Mouse (Mus musculus) heart, embryonic 16.5 days (tissue): ENCODE measurements around the gene Klhl12. TPM values are rescaled to one million over a fixed set of nuclear protein-coding genes. Genes with fewer than 3 reads are reported as not detected.
A peak's percentile ranks its signal among the peaks of the same experiment; 100 is the strongest.
"Not testable (repeated sequence)": the region's sequence is repeated elsewhere in the genome, so short reads cannot be mapped to it uniquely, and the experiment has no call there.

Source experiments
- ATAC-seq: fragments of 200-750 bp; cut with Nextera tagmentation; replicated peaks from 2 replicates; pipeline ENCODE4 v1.8.0; 2017; ENCODE audit warnings: moderate number of reproducible peaks; ENCODE audit not compliant: insufficient read depth, low FRiP score; ENCODE audit errors: extremely low read depth
- H3K27ac ChIP-seq: fragments of 300-500 bp; sonication (generic); 2 replicates; pipeline ENCODE4 v1.5.1; 2014; ENCODE audit warnings: mild to moderate bottlenecking, low read length, control low read depth, moderate library complexity
- H3K27me3 ChIP-seq: fragments of 300-500 bp; sonication (generic); 2 replicates; pipeline ENCODE4 v1.6.1; 2014; ENCODE audit warnings: low read length, mixed read lengths; ENCODE audit not compliant: control insufficient read depth, insufficient read depth
- H3K36me3 ChIP-seq: fragments of 300-500 bp; sonication (generic); 2 replicates; pipeline ENCODE4 v1.6.1; 2014; ENCODE audit not compliant: control insufficient read depth, insufficient read depth
- H3K4me1 ChIP-seq: fragments of 300-500 bp; sonication (generic); 2 replicates; pipeline ENCODE4 v1.6.1; 2014; ENCODE audit warnings: low read length, mixed read lengths; ENCODE audit not compliant: control insufficient read depth, insufficient read depth
- H3K4me2 ChIP-seq: fragments of 300-500 bp; sonication (generic); 2 replicates; pipeline ENCODE4 v1.6.1; 2014; ENCODE audit warnings: low read depth, mild to moderate bottlenecking, control low read depth, low read length
- H3K4me3 ChIP-seq: fragments of 300-500 bp; sonication (generic); 2 replicates; pipeline ENCODE4 v1.5.1; 2014; ENCODE audit warnings: mild to moderate bottlenecking, control low read depth, low read length
- H3K9ac ChIP-seq: fragments of 300-500 bp; sonication (generic); 2 replicates; pipeline ENCODE4 v1.6.1; 2014; ENCODE audit warnings: low read length, control low read depth
- H3K9me3 ChIP-seq: fragments of 300-500 bp; sonication (generic); replicated peaks from 2 replicates; pipeline ENCODE4 v1.6.1; 2016; ENCODE audit warnings: low read length; ENCODE audit not compliant: control insufficient read depth
- WGBS: fragments of 180-500 bp; shearing (Covaris S2); extraction: QIAGEN DNeasy Blood & Tissue Kit; methylation state at CpG from one replicate; pipeline ENCODE4 v1.1.7; 2014; 5-methylcytosine and 5-hydroxymethylcytosine counted together
- polyA plus RNA-seq: library from polyadenylated mRNA; unstranded; fragments of >200 nt; fragmentation: Nextera tagmentation; extraction: Ambion mirVana; gene quantifications from 2 replicates; pipeline ENCODE4 v1.2.1, GENCODE M21; 2015

Klhl12 gene
- polyA plus RNA-seq, 1 experiment from 2014 or later = 21.1 TPM

- H3K4me1 ChIP-seq = peaks cover 47% of the 10 kb centered on the region
Observed at GRCm38 (mm10) chr1:134419176-134419575, 36.2 kb upstream of the Klhl12 start.

GRCm38 (mm10) chr1:134419751-134420458 is 35.4 kb upstream of the Klhl12 start:
- no peaks in the 10 kb centered on the region for H3K27me3 ChIP-seq
- no peak overlapping the region for H3K9ac ChIP-seq
- H3K4me2 ChIP-seq = no peak overlapping the region; the same call in 1 of the 2 replicates
- peaks cover 41% of the 10 kb centered on the region for H3K4me1 ChIP-seq
- no peak overlapping the region for H3K4me3 ChIP-seq
- no peak for ATAC-seq
- H3K27ac ChIP-seq = peak overlapping the region; percentile 67
- no peaks in the 10 kb centered on the region for H3K9me3 ChIP-seq
- H3K36me3 ChIP-seq = peaks cover 14% of the 10 kb centered on the region; the same call in 1 of the 2 replicates
- 32% methylated on average over 5 of the region's 5 CpGs for WGBS

More at GRCm38 (mm10) chr1:134419176-134419575, 36.2 kb upstream of the Klhl12 start:
- Histone ChIP-seq H3K4me3 (no peak overlapping the region), H3K27me3 (no peaks in the 10 kb centered on the region), H3K36me3 (peaks cover 7% of the 10 kb centered on the region; the same call in 1 of the 2 replicates), H3K4me2 (no peak overlapping the region), H3K9me3 (no peaks in the 10 kb centered on the region), H3K9ac (no peak overlapping the region), H3K27ac (peak overlapping the region; percentile 67)
- 48% methylated on average over 1 of the region's 1 CpGs for WGBS
- ATAC-seq = no peak

GRCm38 (mm10) chr1:134423911-134424310 is 31.4 kb upstream of the Klhl12 start:
- Histone ChIP-seq H3K9ac (no peak overlapping the region), H3K4me2 (no peak overlapping the region), H3K9me3 (no peaks in the 10 kb centered on the region), H3K36me3 (peaks cover 45% of the 10 kb centered on the region), H3K27me3 (no peaks in the 10 kb centered on the region), H3K4me1 (peaks cover 20% of the 10 kb centered on the region), H3K4me3 (no peak overlapping the region), H3K27ac (no peak overlapping the region)
- no peak for ATAC-seq
- 66% methylated on average over 10 of the region's 10 CpGs for WGBS

GRCm38 (mm10) chr1:134426289-134426688 is 29.0 kb upstream of the Klhl12 start:
- 22% methylated on average over 5 of the region's 5 CpGs for WGBS
- ATAC-seq = no peak
- Histone ChIP-seq H3K4me2 (no peak overlapping the region), H3K4me1 (0 out of 2 replicates have a peak, but pooled peaks cover 2% of the 10 kb centered on the region), H3K27me3 (no peaks in the 10 kb centered on the region), H3K27ac (no peak overlapping the region), H3K36me3 (peaks cover 59% of the 10 kb centered on the region), H3K9ac (no peak overlapping the region), H3K9me3 (no peaks in the 10 kb centered on the region), H3K4me3 (no peak overlapping the region)

GRCm38 (mm10) chr1:134433002-134433401 is 22.3 kb upstream of the Klhl12 start:
- no peaks in the 10 kb centered on the region for H3K9me3 ChIP-seq
- ATAC-seq = no peak
- no peak overlapping the region for H3K9ac ChIP-seq
- no peak overlapping the region for H3K27ac ChIP-seq
- H3K36me3 ChIP-seq = peaks cover 33% of the 10 kb centered on the region
- no peaks in the 10 kb centered on the region for H3K4me1 ChIP-seq
- 76% methylated on average over 10 of the region's 10 CpGs for WGBS
- H3K27me3 ChIP-seq = no peaks in the 10 kb centered on the region
- H3K4me2 ChIP-seq = no peak overlapping the region
- H3K4me3 ChIP-seq = no peak overlapping the region

GRCm38 (mm10) chr1:134433473-134433872 is 21.9 kb upstream of the Klhl12 start:
- no peak for ATAC-seq
- 91% methylated on average over 4 of the region's 4 CpGs for WGBS
- H3K9me3 ChIP-seq = no peaks in the 10 kb centered on the region

GRCm38 (mm10) chr1:134435414-134435813 is 19.9 kb upstream of the Klhl12 start:
- Histone ChIP-seq H3K27ac (no peak overlapping the region), H3K4me1 (no peaks in the 10 kb centered on the region), H3K4me3 (no peak overlapping the region), H3K4me2 (no peak overlapping the region), H3K9me3 (no peaks in the 10 kb centered on the region), H3K9ac (no peak overlapping the region), H3K27me3 (no peaks in the 10 kb centered on the region), H3K36me3 (peaks cover 19% of the 10 kb centered on the region)
- no peak for ATAC-seq
- 37% methylated on average over 4 of the region's 4 CpGs for WGBS

More at GRCm38 (mm10) chr1:134433473-134433872, 21.9 kb upstream of the Klhl12 start:
- H3K27ac ChIP-seq = no peak overlapping the region
- no peaks in the 10 kb centered on the region for H3K27me3 ChIP-seq
- H3K4me1 ChIP-seq = no peaks in the 10 kb centered on the region
- H3K4me2 ChIP-seq = no peak overlapping the region
- no peak overlapping the region for H3K9ac ChIP-seq
- H3K4me3 ChIP-seq = no peak overlapping the region
- H3K36me3 ChIP-seq = peaks cover 30% of the 10 kb centered on the region

GRCm38 (mm10) chr1:134440437-134440836 is 14.9 kb upstream of the Klhl12 start:
- H3K4me2 ChIP-seq = no peak overlapping the region
- no peak for ATAC-seq
- no peaks in the 10 kb centered on the region for H3K27me3 ChIP-seq
- H3K9ac ChIP-seq = no peak overlapping the region
- WGBS = 87% methylated on average over 6 of the region's 6 CpGs
- H3K9me3 ChIP-seq = no peaks in the 10 kb centered on the region
- H3K4me3 ChIP-seq = no peak overlapping the region
- H3K4me1 ChIP-seq = no peaks in the 10 kb centered on the region
- H3K27ac ChIP-seq = no peak overlapping the region
- H3K36me3 ChIP-seq = no peaks in the 10 kb centered on the region

- H3K9me3 ChIP-seq, ATAC-seq, H3K4me1 ChIP-seq, H3K9ac ChIP-seq, H3K27ac ChIP-seq, H3K4me3 ChIP-seq, H3K36me3 ChIP-seq, H3K27me3 ChIP-seq, H3K4me2 ChIP-seq: not testable (repeated sequence)
- 94% methylated on average over 6 of the region's 10 CpGs for WGBS
Observed at GRCm38 (mm10) chr1:134441737-134442136, 13.6 kb upstream of the Klhl12 start.
